Mouse (Mus musculus): ENCODE measurements around the gene Cblb. TPM values are rescaled to one million over a fixed set of nuclear protein-coding genes. Genes with fewer than 3 reads are reported as not detected.

Cblb gene
- polyA plus RNA-seq, 1 experiment from 2014 or later, result 3.4 TPM

DNA sequence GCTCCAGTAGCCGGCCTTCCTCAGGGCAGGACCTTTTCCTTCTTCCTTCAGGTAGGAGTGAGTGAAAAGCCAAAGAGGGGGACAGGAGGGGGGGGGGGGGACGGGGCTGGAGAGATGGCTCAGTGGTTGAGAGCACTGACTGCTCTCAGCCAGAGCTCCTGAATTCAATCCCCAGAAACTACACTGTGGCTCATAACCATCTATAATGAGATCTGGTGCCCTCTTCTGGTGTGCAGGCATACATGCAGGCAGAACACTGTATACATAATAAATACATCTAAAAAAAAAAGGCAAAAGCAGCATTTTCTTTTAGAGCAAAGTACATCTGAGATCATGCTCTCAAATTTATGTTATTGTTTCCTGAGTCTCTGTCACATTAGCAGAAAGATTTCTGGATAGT, 158.1 kb downstream of the Cblb start:
- no peak overlapping the region for H3K27ac ChIP-seq
- WGBS (ENCODE audit: insufficient replicate concordance), result 56% methylated on average over 1 of the region's 2 CpGs
- no peaks in the 10 kb centered on the region for H3K9me3 ChIP-seq (replicated peaks)
- H3K4me2 ChIP-seq, result no peak overlapping the region
- H3K27me3 ChIP-seq (replicated peaks), result no peaks in the 10 kb centered on the region
- no peak overlapping the region for H3K4me3 ChIP-seq
- H3K36me3 ChIP-seq, result peaks cover 20% of the 10 kb centered on the region
- no peak overlapping the region for H3K9ac ChIP-seq
- H3K4me1 ChIP-seq, result no peaks in the 10 kb centered on the region
- no peak for ATAC-seq

GRCm38 (mm10) chr16:52190714-52191113, 159.7 kb downstream of the Cblb start:
- no peak overlapping the region for H3K27ac ChIP-seq
- WGBS (ENCODE audit: insufficient replicate concordance), result 77% methylated on average over 5 of the region's 5 CpGs
- no peaks in the 10 kb centered on the region for H3K4me1 ChIP-seq
- no peaks in the 10 kb centered on the region for H3K27me3 ChIP-seq (replicated peaks)
- peaks cover 26% of the 10 kb centered on the region for H3K36me3 ChIP-seq
- no peak for ATAC-seq
- no peak overlapping the region for H3K4me3 ChIP-seq
- no peaks in the 10 kb centered on the region for H3K9me3 ChIP-seq (replicated peaks)
- H3K9ac ChIP-seq, result no peak overlapping the region
- no peak overlapping the region for H3K4me2 ChIP-seq

DNA sequence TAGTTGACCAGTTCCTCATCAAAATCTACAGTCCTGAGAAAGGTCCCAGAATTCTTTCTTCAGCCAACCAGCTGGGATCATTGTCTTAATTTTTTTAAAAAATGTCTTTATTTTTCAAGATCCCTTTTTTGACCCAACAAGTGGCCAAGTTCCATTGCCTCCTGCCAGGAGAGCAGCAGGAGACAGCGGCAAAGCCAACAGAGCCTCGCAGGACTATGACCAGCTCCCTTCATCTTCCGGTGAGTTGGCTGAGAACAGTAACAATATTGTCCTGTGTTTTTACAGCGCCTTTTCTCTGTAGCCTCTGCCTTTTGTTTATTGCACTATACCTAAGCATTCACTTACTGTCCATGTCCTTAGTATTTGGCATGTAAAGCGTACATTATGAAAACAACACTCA, 163.0 kb downstream of the Cblb start:
- H3K27me3 ChIP-seq (replicated peaks), result no peaks in the 10 kb centered on the region
- no peaks in the 10 kb centered on the region for H3K9me3 ChIP-seq (replicated peaks)
- H3K4me1 ChIP-seq, result no peaks in the 10 kb centered on the region
- WGBS (ENCODE audit: insufficient replicate concordance), result 85% methylated on average over 5 of the region's 5 CpGs
- no peak overlapping the region for H3K4me2 ChIP-seq
- no peak for ATAC-seq
- H3K36me3 ChIP-seq, result peaks cover 23% of the 10 kb centered on the region
- no peak overlapping the region for H3K9ac ChIP-seq
- H3K4me3 ChIP-seq, result no peak overlapping the region
- no peak overlapping the region for H3K27ac ChIP-seq

DNA sequence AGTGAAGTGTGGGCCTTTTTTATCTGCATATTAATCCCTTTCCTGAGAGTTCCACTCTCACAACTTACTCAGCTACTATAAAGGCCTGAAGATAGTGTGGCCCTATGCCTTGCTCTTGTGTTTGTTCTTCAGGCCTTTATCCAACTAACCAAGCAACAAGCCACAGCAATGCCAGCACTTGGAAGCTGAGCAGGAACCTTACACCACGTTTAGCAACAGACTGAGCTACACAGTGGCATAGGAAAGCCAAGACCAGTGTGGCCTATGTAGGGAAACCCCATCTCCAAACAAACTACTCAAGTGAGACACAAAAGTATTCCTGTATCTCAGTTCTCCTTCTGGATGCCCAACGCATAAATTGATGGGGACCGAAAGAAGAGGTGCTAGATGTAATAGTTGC, 163.8 kb downstream of the Cblb start:
- no peak for ATAC-seq

DNA sequence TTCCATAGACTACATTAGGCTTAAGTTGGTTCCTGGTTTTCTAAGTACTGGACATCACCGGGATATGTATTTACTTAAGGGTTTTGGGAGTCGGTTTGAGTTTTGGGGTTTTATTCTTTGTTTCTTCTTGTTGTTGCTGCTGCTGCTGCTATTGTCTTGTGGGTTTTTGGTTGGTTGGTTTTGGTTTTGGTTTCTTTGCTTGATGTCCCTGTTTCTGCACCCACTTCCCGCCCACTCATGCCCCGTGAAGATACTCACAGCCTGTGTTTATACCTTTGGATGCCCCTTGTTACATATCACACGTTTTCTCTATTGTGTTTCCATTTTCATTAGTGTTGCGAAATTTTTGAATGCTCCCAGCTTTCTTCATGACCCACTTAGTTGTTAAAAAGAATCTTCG, 169.1 kb downstream of the Cblb start:
- no peak overlapping the region for H3K27ac ChIP-seq
- no peaks in the 10 kb centered on the region for H3K27me3 ChIP-seq (replicated peaks)
- WGBS (ENCODE audit: insufficient replicate concordance), result 79% methylated on average over 7 of the region's 7 CpGs
- no peak overlapping the region for H3K9ac ChIP-seq
- ATAC-seq, result no peak
- peaks cover 16% of the 10 kb centered on the region for H3K36me3 ChIP-seq
- H3K9me3 ChIP-seq (replicated peaks), result no peaks in the 10 kb centered on the region
- no peaks in the 10 kb centered on the region for H3K4me1 ChIP-seq
- no peak overlapping the region for H3K4me2 ChIP-seq
- H3K4me3 ChIP-seq, result no peak overlapping the region

More for the DNA sequence above, 163.8 kb downstream of the Cblb start:
- Histone ChIP-seq H3K9ac (no peak overlapping the region), H3K36me3 (peaks cover 23% of the 10 kb centered on the region), H3K9me3 (replicated peaks) (no peaks in the 10 kb centered on the region), H3K27ac (no peak overlapping the region), H3K4me3 (no peak overlapping the region), H3K4me2 (no peak overlapping the region), H3K27me3 (replicated peaks) (no peaks in the 10 kb centered on the region), H3K4me1 (no peaks in the 10 kb centered on the region)
- WGBS (ENCODE audit: insufficient replicate concordance), result 81% methylated on average over 3 of the region's 3 CpGs

- no peaks in the 10 kb centered on the region for H3K27me3 ChIP-seq (replicated peaks)
- no peak for ATAC-seq
- peaks cover 3% of the 10 kb centered on the region; the same call in 1 of the 2 replicates for H3K36me3 ChIP-seq
- H3K9ac ChIP-seq, result no peak overlapping the region
- H3K4me3 ChIP-seq, result no peak overlapping the region
- 75% methylated on average over 8 of the region's 8 CpGs for WGBS (ENCODE audit: insufficient replicate concordance)
- H3K4me2 ChIP-seq, result no peak overlapping the region
- H3K4me1 ChIP-seq, result no peaks in the 10 kb centered on the region
- H3K9me3 ChIP-seq (replicated peaks), result no peaks in the 10 kb centered on the region
- H3K27ac ChIP-seq, result no peak overlapping the region
These were observed 180.0 kb downstream of the Cblb start for GRCm38 (mm10) chr16:52210844-52211606.

GRCm38 (mm10) chr16:52219069-52219468, 188.0 kb downstream of the Cblb start:
- no peaks in the 10 kb centered on the region for H3K4me1 ChIP-seq
- H3K27ac ChIP-seq, result no peak overlapping the region
- no peaks in the 10 kb centered on the region for H3K27me3 ChIP-seq (replicated peaks)
- ATAC-seq, result no peak
- H3K36me3 ChIP-seq, result no peaks in the 10 kb centered on the region
- 18% methylated on average over 2 of the region's 2 CpGs for WGBS (ENCODE audit: insufficient replicate concordance)
- H3K9ac ChIP-seq, result no peak overlapping the region
- no peaks in the 10 kb centered on the region for H3K9me3 ChIP-seq (replicated peaks)
- no peak overlapping the region for H3K4me2 ChIP-seq
- H3K4me3 ChIP-seq, result no peak overlapping the region

- Histone ChIP-seq H3K4me2 (no peak overlapping the region), H3K27me3 (replicated peaks) (no peaks in the 10 kb centered on the region), H3K4me1 (no peaks in the 10 kb centered on the region), H3K9ac (no peak overlapping the region), H3K36me3 (no peaks in the 10 kb centered on the region), H3K9me3 (replicated peaks) (no peaks in the 10 kb centered on the region), H3K27ac (no peak overlapping the region), H3K4me3 (no peak overlapping the region)
- ATAC-seq, result no peak
- WGBS (ENCODE audit: insufficient replicate concordance), result 48% methylated on average over 4 of the region's 4 CpGs
These were observed 191.9 kb downstream of the Cblb start for GRCm38 (mm10) chr16:52222896-52223295.

GRCm38 (mm10) chr16:52229446-52229845, 198.4 kb downstream of the Cblb start:
- Histone ChIP-seq H3K4me2 (no peak overlapping the region), H3K9me3 (replicated peaks) (no peaks in the 10 kb centered on the region), H3K4me1 (no peaks in the 10 kb centered on the region), H3K27ac (no peak overlapping the region), H3K36me3 (no peaks in the 10 kb centered on the region), H3K9ac (no peak overlapping the region), H3K4me3 (no peak overlapping the region), H3K27me3 (replicated peaks) (no peaks in the 10 kb centered on the region)
- WGBS (ENCODE audit: insufficient replicate concordance), result 62% methylated on average over 7 of the region's 7 CpGs
- no peak for ATAC-seq

- Histone ChIP-seq H3K4me2 (no peak overlapping the region), H3K9ac (no peak overlapping the region), H3K4me3 (no peak overlapping the region), H3K4me1 (no peaks in the 10 kb centered on the region), H3K36me3 (no peaks in the 10 kb centered on the region), H3K27me3 (replicated peaks) (no peaks in the 10 kb centered on the region), H3K9me3 (replicated peaks) (no peaks in the 10 kb centered on the region), H3K27ac (no peak overlapping the region)
- 43% methylated on average over 2 of the region's 2 CpGs for WGBS (ENCODE audit: insufficient replicate concordance)
- ATAC-seq, result no peak
These were observed 198.9 kb downstream of the Cblb start for GRCm38 (mm10) chr16:52229930-52230329.

GRCm38 (mm10) chr16:52242144-52242543, 211.1 kb downstream of the Cblb start:
- Histone ChIP-seq H3K9me3 (replicated peaks) (no peaks in the 10 kb centered on the region), H3K36me3 (no peaks in the 10 kb centered on the region), H3K4me2 (no peak overlapping the region), H3K9ac (no peak overlapping the region), H3K27me3 (replicated peaks) (no peaks in the 10 kb centered on the region), H3K27ac (no peak overlapping the region), H3K4me3 (no peak overlapping the region), H3K4me1 (no peaks in the 10 kb centered on the region)
- ATAC-seq, result no peak
- 76% methylated on average over 2 of the region's 2 CpGs for WGBS (ENCODE audit: insufficient replicate concordance)

- no peak overlapping the region for H3K4me2 ChIP-seq
- H3K27ac ChIP-seq, result no peak overlapping the region
- no peak overlapping the region for H3K9ac ChIP-seq
- H3K36me3 ChIP-seq, result no peaks in the 10 kb centered on the region
- H3K9me3 ChIP-seq (replicated peaks), result no peaks in the 10 kb centered on the region
- no peak overlapping the region for H3K4me3 ChIP-seq
- no peaks in the 10 kb centered on the region for H3K27me3 ChIP-seq (replicated peaks)
- 73% methylated on average over 4 of the region's 4 CpGs for WGBS (ENCODE audit: insufficient replicate concordance)
- ATAC-seq, result 0 out of 2 replicates have a peak, but pooled peaks have one; percentile 13
- H3K4me1 ChIP-seq, result no peaks in the 10 kb centered on the region
These were observed 212.5 kb downstream of the Cblb start for GRCm38 (mm10) chr16:52243421-52243973.

All from liver, embryonic 12.5 days (tissue).